In genomic region chr12:105374564-105374963, GRCm38 (mm10) we compare ENCODE assay signal across 19 mouse cellular contexts. TPM values are rescaled to one million over a fixed set of nuclear protein-coding genes. Genes with fewer than 3 reads are reported as not detected.
"Had no signal": no experiment of that assay in that cellular context is flagged by ENCODE, and none has a peak within 500 bp of the region (broad histone marks: within the 10 kb centered on the region; RNA-seq: fewer than 3 reads in every experiment).

No protein-coding gene starts in this region.

- H3K27ac ChIP-seq: hindbrain, postnatal 0 days; left cerebral cortex, adult 2 months; liver, embryonic 13.5 days; midbrain, embryonic 12.5 days; midbrain, embryonic 15.5 days had no signal

- ATAC-seq: hindbrain, postnatal 0 days; inflammation-experienced regulatory T-cells, adult 6 months; intestine, embryonic 16.5 days; midbrain, embryonic 15.5 days had no signal

- H3K9me3 ChIP-seq: liver, embryonic 13.5 days; midbrain, embryonic 12.5 days; midbrain, embryonic 15.5 days had no signal

- H3K27me3 ChIP-seq: liver, embryonic 13.5 days; midbrain, embryonic 12.5 days; midbrain, embryonic 15.5 days had no signal

- H3K9ac ChIP-seq: liver, embryonic 13.5 days; midbrain, embryonic 12.5 days; midbrain, embryonic 15.5 days had no signal

- DNase-seq: kidney, adult 2 months; kidney, postnatal 25 days; layer of hippocampus, postnatal 36 days; liver, embryonic 13.5 days; lung, adult 2 months; lung, postnatal 14 days; lung, postnatal 4 days; thymus, postnatal 25 days had no signal

- H3K4me3 ChIP-seq: left cerebral cortex, adult 2 months; liver, embryonic 13.5 days; midbrain, embryonic 12.5 days; midbrain, embryonic 15.5 days had no signal

- H3K4me1 ChIP-seq: liver, embryonic 13.5 days had no signal

- H3K36me3 ChIP-seq: liver, embryonic 13.5 days; midbrain, embryonic 12.5 days; midbrain, embryonic 15.5 days had no signal

- H3K4me2 ChIP-seq: liver, embryonic 13.5 days; midbrain, embryonic 12.5 days; midbrain, embryonic 15.5 days had no signal

RNA-seq across cellular contexts. Expression of gene Tunar, which starts 40.9 kb away (rescaled TPM):
- total RNA-seq: liver, adult 2 months; megakaryocyte progenitor cell, adult 5-6 weeks had no signal
- polyA plus RNA-seq: inflammation-experienced regulatory T-cells, adult 6 months; kidney, adult 2 months; liver, adult 2 months; liver, embryonic 16.5 days; lung, adult 2 months; spleen, adult 2 months; thymus, postnatal 0 days had no signal
